Mouse (Mus musculus) CH12.LX (cell line): Measurements from ENCODE around the gene Dusp3. TPM values are rescaled to one million over a fixed set of nuclear protein-coding genes. Genes with fewer than 3 reads are reported as not detected.

Experiments
- DNase-seq: peaks from one replicate; pipeline ENCODE4 v3.0.0-alpha.2; 2013; ENCODE audit errors: extremely low read depth
- H3K27ac ChIP-seq: 2 replicates; pipeline ENCODE4 v1.5.1; 2012; ENCODE audit warnings: low read depth, mild to moderate bottlenecking, control low read depth, moderate library complexity; ENCODE audit not compliant: insufficient read depth
- H3K27me3 ChIP-seq: replicated peaks from 2 replicates; pipeline ENCODE3; 2012; ENCODE audit warnings: inconsistent platforms
- H3K36me3 ChIP-seq, 2 experiments: replicated peaks in 1 of 2; 2 replicates each; pipeline versions ENCODE3 to v1.6.1; 2012; ENCODE audit warnings: inconsistent platforms in 1 of 2, low read length in 1 of 2, mild to moderate bottlenecking in 1 of 2, mixed read lengths in 1 of 2, moderate library complexity in 1 of 2; ENCODE audit not compliant: control insufficient read depth in 1 of 2, insufficient read depth in 1 of 2
- H3K4me1 ChIP-seq, 2 experiments: 2 replicates each; pipeline ENCODE4 v1.6.1; 2012; ENCODE audit warnings: inconsistent platforms in 1 of 2, moderate library complexity in 1 of 2; ENCODE audit not compliant: insufficient read depth in 2 of 2, control insufficient read depth in 1 of 2
- H3K4me2 ChIP-seq: 2 replicates; pipeline ENCODE4 v1.6.1; 2012; ENCODE audit warnings: low read depth, mild to moderate bottlenecking, control low read depth; ENCODE audit not compliant: poor library complexity, insufficient read depth, severe bottlenecking
- H3K4me3 ChIP-seq, 3 experiments: fragments of 150-350 bp in 1 of 3; sonication (generic) in 1 of 3; replicated peaks in 1 of 3; 2 replicates each; pipeline versions ENCODE3 to v1.5.1; 2011 to 2012; ENCODE audit warnings: low read depth in 2 of 3, low read length in 2 of 3, mild to moderate bottlenecking in 2 of 3, moderate library complexity in 2 of 3, control low read depth in 1 of 3, improper control_type of control experiment in 1 of 3, inconsistent platforms in 1 of 3, mixed read lengths in 1 of 3; ENCODE audit not compliant: poor library complexity in 1 of 3
- H3K79me2 ChIP-seq: replicated peaks from 2 replicates; pipeline ENCODE4 v1.6.1; 2012; ENCODE audit warnings: mild to moderate bottlenecking, moderate library complexity; ENCODE audit not compliant: control insufficient read depth, poor library complexity, insufficient read depth, severe bottlenecking; ENCODE audit errors: extremely low read depth
- H3K9ac ChIP-seq: 2 replicates; pipeline ENCODE4 v1.6.1; 2012; ENCODE audit warnings: low read depth, mild to moderate bottlenecking, control low read depth, moderate library complexity; ENCODE audit not compliant: insufficient read depth
- H3K9me3 ChIP-seq: replicated peaks from 2 replicates; pipeline ENCODE3; 2012; ENCODE audit warnings: low read length, inconsistent platforms, mixed read lengths
- CHD1 ChIP-seq: IDR thresholded peaks from 2 replicates; pipeline ENCODE4 v1.6.1; 2012; ENCODE audit warnings: low read depth, low read length, improper control_type of control experiment, inconsistent platforms
- ETS1 ChIP-seq: conservative IDR thresholded peaks from 2 replicates; pipeline ENCODE4 v1.6.1; 2012; ENCODE audit warnings: low read depth, mild to moderate bottlenecking, inconsistent platforms, low read length, improper control_type of control experiment, moderate library complexity
- GABPA ChIP-seq: IDR thresholded peaks from 2 replicates; pipeline ENCODE4 v1.6.1; 2012; ENCODE audit warnings: low read depth, low read length, improper control_type of control experiment, inconsistent platforms; ENCODE audit not compliant: insufficient replicate concordance
- JUN ChIP-seq: IDR thresholded peaks from 2 replicates; pipeline ENCODE4 v1.6.1; 2011; ENCODE audit warnings: low read depth, mild to moderate bottlenecking, low read length, improper control_type of control experiment, moderate library complexity; ENCODE audit not compliant: insufficient read depth
- JUND ChIP-seq: conservative IDR thresholded peaks from 2 replicates; pipeline ENCODE4 v1.6.1; 2011; ENCODE audit warnings: low read depth, low read length, improper control_type of control experiment
- KAT2A ChIP-seq: IDR thresholded peaks from 2 replicates; pipeline ENCODE4 v1.6.1; 2012; ENCODE audit warnings: low read length, improper control_type of control experiment, inconsistent platforms; ENCODE audit not compliant: insufficient replicate concordance
- MAFK ChIP-seq: IDR thresholded peaks from 2 replicates; pipeline ENCODE4 v1.6.1; 2011; ENCODE audit warnings: low read length, improper control_type of control experiment; ENCODE audit not compliant: insufficient replicate concordance
- MAX ChIP-seq: IDR thresholded peaks from 2 replicates; pipeline ENCODE4 v1.6.1; 2011; ENCODE audit warnings: low read length, improper control_type of control experiment
- MXI1 ChIP-seq: IDR thresholded peaks from 2 replicates; pipeline ENCODE4 v1.6.1; 2011; ENCODE audit warnings: mild to moderate bottlenecking, low read depth, low read length, improper control_type of control experiment
- MYC ChIP-seq: IDR thresholded peaks from 2 replicates; pipeline ENCODE4 v1.6.1; 2011; ENCODE audit warnings: low read depth, mild to moderate bottlenecking, improper control_type of control experiment, low read length
- NELFE ChIP-seq: IDR thresholded peaks from 2 replicates; pipeline ENCODE4 v1.6.1; 2011; ENCODE audit warnings: low read depth, low read length, improper control_type of control experiment
- RCOR1 ChIP-seq: conservative IDR thresholded peaks from 2 replicates; pipeline ENCODE4 v1.6.1; 2012; ENCODE audit warnings: low read depth, mild to moderate bottlenecking, inconsistent platforms, low read length, improper control_type of control experiment
- UBTF ChIP-seq: IDR thresholded peaks from 2 replicates; pipeline ENCODE4 v1.6.1; 2012; ENCODE audit warnings: low read depth, mild to moderate bottlenecking, inconsistent platforms, low read length, improper control_type of control experiment, moderate library complexity
- ZC3H11A ChIP-seq: IDR thresholded peaks from 2 replicates; pipeline ENCODE4 v1.6.1; 2012; ENCODE audit warnings: low read depth, mild to moderate bottlenecking, inconsistent platforms, low read length, improper control_type of control experiment
- ZKSCAN1 ChIP-seq: IDR thresholded peaks from 2 replicates; pipeline ENCODE4 v1.6.1; 2012; ENCODE audit warnings: low read depth, inconsistent platforms, low read length, improper control_type of control experiment, borderline replicate concordance
- ZNF384 ChIP-seq: IDR thresholded peaks from 2 replicates; pipeline ENCODE4 v1.6.1; 2012; ENCODE audit warnings: low read depth, low read length, improper control_type of control experiment, inconsistent platforms
- dilution Hi-C: fragments of 300-500 bp; cut with MboI; formaldehyde crosslinking; loops from 2 replicates; pipeline ENCODE4 v1.14.3; 2020; ENCODE audit warnings: low sequenced_read_pairs; ENCODE audit not compliant: extremely low pct_unique_long_range_greater_than_20kb, extremely low pct_ligation_motif_present
- in situ Hi-C: fragments of 300-500 bp; cut with MboI; formaldehyde crosslinking; loops from 3 replicates; pipeline ENCODE4 v1.14.3; 2019; ENCODE audit warnings: low sequenced_read_pairs, low pct_ligation_motif_present, low pct_unique_long_range_greater_than_20kb, mixed read lengths
- polyA plus RNA-seq: library from polyadenylated mRNA; unstranded; fragments of >175 nt; gene quantifications from 2 replicates; pipeline ENCODE4 v1.2.1, GENCODE M21; 2012; ENCODE audit warnings: low read depth; ENCODE audit not compliant: insufficient read length
- total RNA-seq, 2 experiments: library from RNA; depleted of rRNA; stranded (reverse); fragments of 300-350 nt in 1 of 2; fragments of >200 nt in 1 of 2; gene quantifications; 2 replicates each; pipeline ENCODE4 v1.2.3; 2012 to 2014

Gene Dusp3
- total and polyA plus RNA-seq, 3 experiments, result 5.6 to 23.6 (median 20.8) TPM

DNA sequence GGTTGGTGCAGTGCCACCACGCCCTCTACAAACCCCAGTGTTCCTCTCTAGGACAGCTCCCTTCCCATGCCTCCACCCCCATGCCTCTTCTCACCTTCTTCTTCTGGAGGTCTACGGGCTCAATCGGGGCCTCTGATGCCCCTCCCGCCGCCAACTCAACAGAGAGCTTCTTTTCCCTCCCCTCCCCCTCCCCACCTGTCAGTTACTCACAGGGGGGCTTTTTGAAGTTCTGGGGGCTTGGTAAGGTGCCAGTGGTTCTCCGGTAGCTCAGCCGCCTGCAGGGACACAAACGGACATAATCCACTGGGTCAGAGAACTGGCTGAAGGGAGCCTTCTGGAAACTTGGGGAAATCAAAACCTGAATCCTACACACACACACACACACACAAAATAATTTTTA, 24.7 kb upstream of the Dusp3 start:
- Histone ChIP-seq H3K9me3 (no peaks in the 10 kb centered on the region), H3K79me2 (no peaks in the 10 kb centered on the region), H3K4me2 (no peak overlapping the region), H3K4me1 (peaks cover 0 to 16% of the 10 kb centered on the region in 2 experiments; a peak in 2 of 4 replicates), H3K9ac (no peak overlapping the region), H3K27ac (no peak overlapping the region), H3K36me3 (no peaks in the 10 kb centered on the region), H3K27me3 (peaks cover 97% of the 10 kb centered on the region), H3K4me3 (no peak overlapping the region)
- dilution Hi-C loops (no loop called here), in situ Hi-C loops (no loop called here)
- no peak for TF ChIP-seq MYC
- TF ChIP-seq ZC3H11A, result no peak
- no peak for TF ChIP-seq MXI1
- TF ChIP-seq UBTF, result no peak
- no peak for TF ChIP-seq KAT2A
- no peak for TF ChIP-seq NELFE
- no peak for TF ChIP-seq MAX
- no peak for TF ChIP-seq ETS1
- TF ChIP-seq ZKSCAN1, result no peak
- DNase-seq, result no peak

DNA sequence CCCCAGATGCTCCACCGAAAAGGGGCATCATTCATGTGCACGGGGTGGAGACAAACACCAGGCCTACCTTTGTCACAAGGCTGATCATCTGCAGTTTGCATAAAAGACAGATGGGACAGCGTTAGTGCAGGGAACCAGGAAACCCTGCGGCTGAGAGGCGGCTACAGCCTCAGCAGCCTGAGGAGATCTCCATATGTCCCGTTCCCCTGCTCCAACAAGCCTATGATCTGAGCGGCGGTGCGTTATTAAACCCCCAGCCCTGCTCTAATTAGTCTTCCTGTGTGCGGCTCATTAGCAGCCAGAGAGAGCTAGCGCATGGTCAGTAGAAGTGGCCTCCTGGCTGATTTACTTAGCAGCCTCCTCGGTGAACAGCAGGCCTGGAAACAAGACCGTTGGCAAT, 23.3 kb upstream of the Dusp3 start:
- in situ Hi-C loops (no loop called here), dilution Hi-C loops (no loop called here)
- peaks cover 96% of the 10 kb centered on the region for H3K27me3 ChIP-seq
- no peaks in the 10 kb centered on the region for H3K9me3 ChIP-seq
- no peak for TF ChIP-seq JUND
- TF ChIP-seq NELFE, result no peak
- no peak for TF ChIP-seq KAT2A
- no peak for TF ChIP-seq CHD1
- no peak for TF ChIP-seq GABPA
- no peak for TF ChIP-seq ZNF384
- no peak for TF ChIP-seq RCOR1
- no peak for TF ChIP-seq MAFK
- TF ChIP-seq MXI1, result no peak
- TF ChIP-seq JUN, result no peak
- no peaks in the 10 kb centered on the region for H3K79me2 ChIP-seq
- H3K9ac ChIP-seq, result no peak overlapping the region
- peaks cover 0 to 11% of the 10 kb centered on the region in 2 experiments; a peak in 2 of 4 replicates for H3K4me1 ChIP-seq
- no peak overlapping the region for H3K27ac ChIP-seq
- no peak for DNase-seq
- H3K36me3 ChIP-seq, result no peaks in the 10 kb centered on the region
- no peak overlapping the region for H3K4me3 ChIP-seq
- no peak overlapping the region for H3K4me2 ChIP-seq
